Mouse (Mus musculus) T-helper 2 cell (primary cell): ENCODE measurements around the gene Lsg1.

Experiments
- in situ Hi-C: fragments of 300-600 bp; cut with MboI, MseI; formaldehyde crosslinking; loops from one replicate; pipeline ENCODE4 v1.15.1; 2025; ENCODE audit warnings: high pct_unique_total_duplicates

Lsg1 gene

GRCm38 (mm10) chr16:30552621-30553338 is 34.6 kb downstream of the Lsg1 start:
- in situ Hi-C loops = no loop called here

GRCm38 (mm10) chr16:30550748-30551192 is 36.6 kb downstream of the Lsg1 start, which contains the start of gene Tmem44:
Gene Tmem44 (minus strand): TSS chr16:30550842.
- in situ Hi-C loops = no loop called here

GRCm38 (mm10) chr16:30549966-30550747 is 37.2 kb downstream of the Lsg1 start:
- in situ Hi-C loops = no loop called here

- in situ Hi-C loops = no loop called here
Observed at GRCm38 (mm10) chr16:30549516-30549915, 37.9 kb downstream of the Lsg1 start.

GRCm38 (mm10) chr16:30548291-30548690 is 39.1 kb downstream of the Lsg1 start:
- in situ Hi-C loops = no loop called here

GRCm38 (mm10) chr16:30544693-30545092 is 42.7 kb downstream of the Lsg1 start:
- in situ Hi-C loops = no loop called here

- in situ Hi-C loops = no loop called here
Observed at GRCm38 (mm10) chr16:30543386-30543785, 44.0 kb downstream of the Lsg1 start.

GRCm38 (mm10) chr16:30542826-30543225 is 44.6 kb downstream of the Lsg1 start:
- in situ Hi-C loops = no loop called here

GRCm38 (mm10) chr16:30540107-30541001 is 47.0 kb downstream of the Lsg1 start:
- in situ Hi-C loops = no loop called here

GRCm38 (mm10) chr16:30539433-30539832 is 48.0 kb downstream of the Lsg1 start:
- in situ Hi-C loops = no loop called here

- in situ Hi-C loops = no loop called here
Observed at GRCm38 (mm10) chr16:30535075-30535474, 52.3 kb downstream of the Lsg1 start.

- in situ Hi-C loops = no loop called here
Observed at GRCm38 (mm10) chr16:30533592-30533991, 53.8 kb downstream of the Lsg1 start.

- in situ Hi-C loops = no loop called here
Observed at GRCm38 (mm10) chr16:30532929-30533328, 54.5 kb downstream of the Lsg1 start.

GRCm38 (mm10) chr16:30531761-30532406 is 55.5 kb downstream of the Lsg1 start:
- in situ Hi-C loops = no loop called here

- in situ Hi-C loops = no loop called here
Observed at GRCm38 (mm10) chr16:30530815-30531214, 56.6 kb downstream of the Lsg1 start.

GRCm38 (mm10) chr16:30528386-30528785 is 59.0 kb downstream of the Lsg1 start:
- in situ Hi-C loops = no loop called here

- in situ Hi-C loops = no loop called here
Observed at GRCm38 (mm10) chr16:30527889-30528288, 59.5 kb downstream of the Lsg1 start.

GRCm38 (mm10) chr16:30525756-30526155 is 61.6 kb downstream of the Lsg1 start:
- in situ Hi-C loops = no loop called here

- in situ Hi-C loops = loop anchor here (5.0 kb wide), 1 partner anchor 272 kb away; no protein-coding TSS in a partner anchor
Observed at GRCm38 (mm10) chr16:30524481-30524880, 62.9 kb downstream of the Lsg1 start.

- in situ Hi-C loops = loop anchor here (5.0 kb wide), 1 partner anchor 270 kb away; no protein-coding TSS in a partner anchor
Observed at GRCm38 (mm10) chr16:30522253-30522940, 65.0 kb downstream of the Lsg1 start.
